Mouse (Mus musculus) liver, embryonic 16.5 days (tissue): Measurements from ENCODE around the gene Tia1. TPM values are rescaled to one million over a fixed set of nuclear protein-coding genes. Genes with fewer than 3 reads are reported as not detected.
A peak's percentile ranks its signal among the peaks of the same experiment; 100 is the strongest.

ENCODE experiments used
- ATAC-seq: fragments of 200-750 bp; cut with Nextera tagmentation; 2 replicates; pipeline ENCODE4 v1.8.0; 2017; ENCODE audit warnings: low read depth, mild to moderate bottlenecking, moderate number of reproducible peaks, moderate library complexity
- H3K27ac ChIP-seq: fragments of 300-500 bp; sonication (generic); 2 replicates; pipeline ENCODE4 v1.5.1; 2014; ENCODE audit warnings: mild to moderate bottlenecking, low read length
- H3K27me3 ChIP-seq: fragments of 300-500 bp; sonication (generic); 2 replicates; pipeline ENCODE4 v1.6.1; 2014; ENCODE audit warnings: low read depth, low read length, mixed read lengths; ENCODE audit not compliant: control insufficient read depth, insufficient read depth
- H3K36me3 ChIP-seq: fragments of 300-500 bp; sonication (generic); 2 replicates; pipeline ENCODE4 v1.6.1; 2014; ENCODE audit warnings: mild to moderate bottlenecking; ENCODE audit not compliant: control insufficient read depth, insufficient read depth
- H3K4me1 ChIP-seq: fragments of 300-500 bp; sonication (generic); 2 replicates; pipeline ENCODE4 v1.6.1; 2014; ENCODE audit warnings: low read depth, low read length, mixed read lengths; ENCODE audit not compliant: control insufficient read depth
- H3K4me2 ChIP-seq: fragments of 300-500 bp; sonication (generic); 2 replicates; pipeline ENCODE4 v1.6.1; 2014; ENCODE audit warnings: low read depth, low read length, mixed read lengths
- H3K4me3 ChIP-seq: fragments of 300-500 bp; sonication (generic); 2 replicates; pipeline ENCODE4 v1.5.1; 2014; ENCODE audit warnings: low read depth, mild to moderate bottlenecking, low read length
- H3K9ac ChIP-seq: fragments of 300-500 bp; sonication (generic); 2 replicates; pipeline ENCODE4 v1.6.1; 2014; ENCODE audit warnings: low read depth, low read length
- H3K9me3 ChIP-seq: fragments of 300-500 bp; sonication (generic); replicated peaks from 2 replicates; pipeline ENCODE4 v1.6.1; 2016; ENCODE audit warnings: low read length; ENCODE audit not compliant: control insufficient read depth
- whole genome bisulfite sequencing: fragments of 180-500 bp; shearing (Covaris S2); extraction: QIAGEN DNeasy Blood & Tissue Kit; methylation state at CpG from one replicate; pipeline ENCODE4 v1.1.7; 2014; ENCODE audit not compliant: insufficient replicate concordance; 5-methylcytosine and 5-hydroxymethylcytosine counted together
- polyA plus RNA-seq: library from polyadenylated mRNA; unstranded; fragments of >200 nt; fragmentation: Nextera tagmentation; extraction: Ambion mirVana; gene quantifications from 2 replicates; pipeline ENCODE4 v1.2.1, GENCODE M21; 2015

Gene Tia1
- polyA plus RNA-seq, 1 experiment from 2014 or later: 17.5 TPM

DNA sequence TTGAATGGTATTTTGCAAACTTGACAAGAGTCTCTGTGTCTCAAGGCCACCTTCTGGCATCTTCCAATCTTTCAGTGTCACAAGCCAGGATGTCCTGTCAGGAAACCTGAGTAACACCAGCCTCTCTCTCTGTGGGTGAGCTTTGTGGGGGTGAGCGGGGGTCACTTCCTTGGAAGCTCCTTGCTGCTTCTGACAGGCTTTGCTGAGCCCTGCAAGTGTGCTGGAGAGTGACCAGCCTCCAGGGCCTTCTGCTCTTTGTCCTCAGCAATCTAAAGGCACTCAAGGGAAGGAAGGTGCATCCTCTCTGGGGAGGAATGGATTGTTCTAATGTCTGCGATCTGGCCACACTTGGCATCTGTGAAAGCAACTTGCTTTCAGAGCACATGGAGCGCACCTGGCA is 75.3 kb downstream of the Tia1 start:
- Histone ChIP-seq H3K27me3 (no peaks in the 10 kb centered on the region), H3K36me3 (no peaks in the 10 kb centered on the region), H3K9ac (no peak overlapping the region), H3K9me3 (no peaks in the 10 kb centered on the region), H3K4me3 (no peak overlapping the region), H3K27ac (no peak overlapping the region), H3K4me1 (peaks cover 14% of the 10 kb centered on the region), H3K4me2 (no peak overlapping the region)
- 55% methylated on average over 3 of the region's 3 CpGs for WGBS
- ATAC-seq: 0 out of 2 replicates have a peak, but pooled peaks have one; percentile 10

DNA sequence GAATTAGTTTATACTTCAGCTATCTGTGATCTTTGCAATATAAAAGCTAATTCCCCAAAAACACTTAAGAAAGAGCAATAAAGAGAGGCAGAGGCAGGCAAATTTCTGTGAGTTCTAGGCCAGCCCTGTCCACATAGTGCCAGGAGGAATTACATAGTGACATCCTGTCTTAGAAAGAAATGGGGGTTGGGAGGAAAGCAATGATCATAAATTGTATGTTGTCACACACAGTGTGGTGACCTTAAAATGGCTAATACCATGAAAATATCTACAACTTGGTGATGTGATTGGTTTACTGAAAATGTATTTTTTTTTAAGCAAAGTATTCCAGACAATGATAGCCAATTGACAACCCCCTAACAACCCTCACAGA is 75.8 kb downstream of the Tia1 start:
- no peak for ATAC-seq
- Histone ChIP-seq H3K4me3 (no peak overlapping the region), H3K27ac (no peak overlapping the region), H3K27me3 (no peaks in the 10 kb centered on the region), H3K4me2 (no peak overlapping the region), H3K36me3 (no peaks in the 10 kb centered on the region), H3K4me1 (peaks cover 14% of the 10 kb centered on the region), H3K9me3 (no peaks in the 10 kb centered on the region), H3K9ac (no peak overlapping the region)

DNA sequence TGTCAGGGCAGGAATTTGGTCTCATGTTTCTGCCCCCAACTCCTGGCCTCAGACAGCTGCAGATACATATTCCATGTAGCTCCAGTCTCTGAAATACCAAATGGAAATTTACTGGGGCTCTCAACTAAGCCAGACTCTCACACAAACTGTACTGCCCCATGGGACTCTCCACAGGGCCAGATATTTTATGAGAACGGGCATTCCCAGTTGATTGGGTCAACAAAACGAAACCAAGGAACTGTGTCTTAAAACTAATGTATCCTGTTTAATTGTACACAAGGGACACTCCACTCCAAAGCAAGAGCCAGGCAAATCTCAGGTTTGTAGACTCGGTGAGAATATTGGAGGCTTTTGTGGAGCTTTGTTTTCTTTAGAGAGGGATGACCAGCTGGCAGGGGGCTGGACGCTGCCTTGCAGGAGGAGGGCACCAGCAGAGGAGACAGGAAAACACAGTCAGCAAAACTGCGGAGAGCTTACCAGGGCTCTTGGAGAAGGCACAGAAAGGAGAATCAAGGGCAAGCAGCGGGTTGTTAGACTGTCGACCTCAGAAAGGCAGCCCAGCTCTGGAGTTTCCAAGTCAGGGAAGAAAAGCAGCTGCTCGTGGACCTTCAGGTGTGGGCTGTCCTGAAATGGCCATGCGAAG is 76.3 kb downstream of the Tia1 start:
- Histone ChIP-seq H3K9me3 (no peaks in the 10 kb centered on the region), H3K9ac (0 out of 2 replicates have a peak overlapping the region, but pooled peaks have one; percentile 8), H3K36me3 (no peaks in the 10 kb centered on the region), H3K27ac (peak overlapping the region; percentile 51), H3K4me3 (0 out of 2 replicates have a peak overlapping the region, but pooled peaks have one; percentile 9), H3K27me3 (no peaks in the 10 kb centered on the region), H3K4me2 (peak overlapping the region; percentile 6; the same call in 1 of the 2 replicates), H3K4me1 (peaks cover 14% of the 10 kb centered on the region)
- 18% methylated on average over 9 of the region's 9 CpGs for WGBS
- ATAC-seq: no peak

DNA sequence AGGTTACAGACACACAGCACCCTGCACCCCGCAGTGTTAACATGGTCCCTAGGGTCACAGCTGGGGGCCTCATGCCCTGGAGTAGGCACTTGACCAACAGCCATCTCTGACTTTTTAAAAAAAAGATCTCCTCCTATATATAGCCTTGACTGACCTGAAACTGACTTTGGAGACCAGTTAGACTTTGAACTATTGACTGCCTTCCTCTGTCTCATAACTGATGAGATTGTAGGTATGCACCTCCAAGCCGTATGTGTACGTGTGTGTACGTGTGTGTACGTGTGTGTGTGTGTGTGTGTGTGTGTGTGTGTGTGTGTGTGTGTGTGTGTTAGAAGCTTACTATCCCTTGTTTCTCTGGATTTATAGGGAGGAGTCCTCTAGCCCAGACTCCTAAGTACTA is 77.9 kb downstream of the Tia1 start:
- no peaks in the 10 kb centered on the region for H3K27me3 ChIP-seq
- peak; percentile 47 for ATAC-seq
- H3K9ac ChIP-seq: no peak overlapping the region
- peaks cover 15% of the 10 kb centered on the region for H3K4me1 ChIP-seq
- 67% methylated on average over 5 of the region's 5 CpGs for WGBS
- no peak overlapping the region for H3K4me3 ChIP-seq
- H3K4me2 ChIP-seq: no peak overlapping the region
- peak overlapping the region; percentile 36; the same call in 1 of the 2 replicates for H3K27ac ChIP-seq
- no peaks in the 10 kb centered on the region for H3K36me3 ChIP-seq
- no peaks in the 10 kb centered on the region for H3K9me3 ChIP-seq

Other genes with a start within 250 kb of the Tia1 start
- gene Tgfa, start 209.0 kb upstream of the Tia1 start, polyA plus RNA-seq: 2.3 and 2.4 TPM in 2 replicates
- 58.6 and 60.9 TPM in 2 replicates for gene Fam136a, start 38.6 kb upstream of the Tia1 start, polyA plus RNA-seq
- 256 and 289 TPM in 2 replicates for gene Snrpg, start 32.9 kb upstream of the Tia1 start, polyA plus RNA-seq
- 76.6 and 83.2 TPM in 2 replicates for gene Pcyox1, start 7.1 kb upstream of the Tia1 start, polyA plus RNA-seq
- not detected in 2 replicates for gene Gm44790, start 22.4 kb downstream of the Tia1 start, polyA plus RNA-seq
- 10.6 and 10.8 TPM in 2 replicates for gene C87436, start 34.2 kb downstream of the Tia1 start, polyA plus RNA-seq
- 82.3 and 84.0 TPM in 2 replicates for gene Pcbp1, start 122.1 kb downstream of the Tia1 start, polyA plus RNA-seq
- 2.3 and 2.9 TPM in 2 replicates for gene Asprv1, start 223.9 kb downstream of the Tia1 start, polyA plus RNA-seq